In genomic region chr12:74272545-74272944, GRCm38 (mm10) we compare ENCODE assay signal across 27 mouse cellular contexts. TPM values are rescaled to one million over a fixed set of nuclear protein-coding genes. Genes with fewer than 3 reads are reported as not detected.
DNase-seq lines count a peak whose midpoint lies in the region; ATAC-seq and TF ChIP-seq lines count a peak whose summit lies in the region.
"Had no signal": no experiment of that assay in that cellular context is flagged by ENCODE, and none has a peak within 500 bp of the region (broad histone marks: within the 10 kb centered on the region; RNA-seq: fewer than 3 reads in every experiment).

No protein-coding gene starts in this region.

- H3K4me3 ChIP-seq in heart, embryonic 10.5 days, result no peak overlapping the region
- no peak overlapping the region for H3K4me3 ChIP-seq in neural tube, embryonic 13.5 days
- no peak overlapping the region for H3K4me3 ChIP-seq in neural tube, embryonic 15.5 days (replicated peaks)
- H3K4me3 ChIP-seq in gastrocnemius, adult 2 months, result no peak overlapping the region
- H3K4me3 ChIP-seq: embryonic facial prominence, embryonic 10.5 days; embryonic facial prominence, embryonic 12.5 days; forebrain, embryonic 12.5 days had no signal

- DNase-seq in heart, adult 11 months, result peak; percentile 66
- DNase-seq in heart, embryonic 10.5 days (ENCODE audit: low spot score), result no peak
- DNase-seq in R1 (ENCODE audit: low read depth, low spot score), result peak; percentile 10
- DNase-seq in lung, postnatal 10 days, result no peak
- DNase-seq in gastrocnemius, adult 2 months, result no peak
- DNase-seq: adrenal gland, adult 2 months; adrenal gland, postnatal 10 days; adrenal gland, postnatal 36 days; B cell, adult 2 months; cerebellum, adult 11-12 months; cerebellum, adult 2 months; cerebellum, adult 9-10 months; cerebellum, postnatal 10 days; cerebellum, postnatal 25 days had no signal

- no peaks in the 10 kb centered on the region for H3K27me3 ChIP-seq in heart, embryonic 10.5 days (ENCODE audit: insufficient read depth, poor library complexity, severe bottlenecking)
- no peaks in the 10 kb centered on the region for H3K27me3 ChIP-seq in neural tube, embryonic 13.5 days
- no peaks in the 10 kb centered on the region for H3K27me3 ChIP-seq in neural tube, embryonic 15.5 days (replicated peaks)
- H3K27me3 ChIP-seq: CH12.LX; embryonic facial prominence, embryonic 12.5 days; forebrain, embryonic 12.5 days had no signal

- H3K4me2 ChIP-seq in neural tube, embryonic 13.5 days, result peak overlapping the region; percentile 34; the same call in 1 of the 2 replicates
- peak overlapping the region; percentile 40 for H3K4me2 ChIP-seq in neural tube, embryonic 15.5 days
- H3K4me2 ChIP-seq: embryonic facial prominence, embryonic 12.5 days; forebrain, embryonic 12.5 days had no signal

- no peak overlapping the region for H3K27ac ChIP-seq in heart, embryonic 10.5 days
- H3K27ac ChIP-seq in neural tube, embryonic 13.5 days (replicated peaks), result peak overlapping the region; percentile 62
- H3K27ac ChIP-seq in neural tube, embryonic 15.5 days (replicated peaks), result peak overlapping the region; percentile 38
- H3K27ac ChIP-seq in gastrocnemius, adult 2 months, result no peak overlapping the region
- H3K27ac ChIP-seq: embryonic facial prominence, embryonic 10.5 days; embryonic facial prominence, embryonic 12.5 days; forebrain, embryonic 12.5 days had no signal

- H3K4me1 ChIP-seq in heart, embryonic 10.5 days, result no peaks in the 10 kb centered on the region
- H3K4me1 ChIP-seq in neural tube, embryonic 13.5 days (replicated peaks), result 0 out of 2 replicates have a peak, but pooled peaks cover 7% of the 10 kb centered on the region
- peaks cover 12% of the 10 kb centered on the region for H3K4me1 ChIP-seq in neural tube, embryonic 15.5 days
- H3K4me1 ChIP-seq: embryonic facial prominence, embryonic 10.5 days; embryonic facial prominence, embryonic 12.5 days; forebrain, embryonic 12.5 days had no signal

- H3K9ac ChIP-seq in neural tube, embryonic 13.5 days, result no peak overlapping the region
- H3K9ac ChIP-seq in neural tube, embryonic 15.5 days (replicated peaks), result no peak overlapping the region
- H3K9ac ChIP-seq: embryonic facial prominence, embryonic 12.5 days; forebrain, embryonic 12.5 days had no signal

- no peak for TF ChIP-seq CTCF in gastrocnemius, adult 2 months (IDR thresholded peaks at IDR 0.05)

- 85% methylated on average over 17 of the region's 17 CpGs for WGBS in heart, embryonic 10.5 days
- WGBS in neural tube, embryonic 13.5 days, result 57% methylated on average over 17 of the region's 17 CpGs
- 45% methylated on average over 17 of the region's 17 CpGs for WGBS in neural tube, embryonic 15.5 days

- H3K9me3 ChIP-seq in heart, embryonic 10.5 days, result no peaks in the 10 kb centered on the region
- H3K9me3 ChIP-seq in neural tube, embryonic 13.5 days, result no peaks in the 10 kb centered on the region
- H3K9me3 ChIP-seq in neural tube, embryonic 15.5 days (replicated peaks), result no peaks in the 10 kb centered on the region
- H3K9me3 ChIP-seq: embryonic facial prominence, embryonic 10.5 days; embryonic facial prominence, embryonic 12.5 days; forebrain, embryonic 12.5 days had no signal

- intact Hi-C loops in gastrocnemius, adult 2 months (cut with DNase I), result no loop called here

- H3K36me3 ChIP-seq in heart, embryonic 10.5 days, result no peaks in the 10 kb centered on the region
- no peaks in the 10 kb centered on the region for H3K36me3 ChIP-seq in neural tube, embryonic 13.5 days
- H3K36me3 ChIP-seq in neural tube, embryonic 15.5 days, result no peaks in the 10 kb centered on the region
- H3K36me3 ChIP-seq: embryonic facial prominence, embryonic 10.5 days; embryonic facial prominence, embryonic 12.5 days; forebrain, embryonic 12.5 days; G1E had no signal

- ATAC-seq in neural tube, embryonic 13.5 days (ENCODE audit: low read depth), result peak; percentile 79
- peak; percentile 76 for ATAC-seq in neural tube, embryonic 15.5 days (ENCODE audit: low FRiP score)
- ATAC-seq: CD4-positive, CD25-positive, alpha-beta regulatory T cell, adult 4 months; forebrain, embryonic 14.5 days; forebrain, embryonic 16.5 days; Patski had no signal

RNA-seq across cellular contexts. Expression of gene Gm11042, which starts 43.6 kb away (rescaled TPM):
- not detected in 2 replicates for polyA plus RNA-seq in heart, embryonic 10.5 days (2016; fragmentation: Nextera tagmentation; extraction: Ambion mirVana)
- not detected in 2 replicates for polyA plus RNA-seq in neural tube, embryonic 13.5 days (2015; fragmentation: Nextera tagmentation; extraction: Ambion mirVana)
- polyA plus RNA-seq in neural tube, embryonic 15.5 days (2015; fragmentation: Nextera tagmentation; extraction: Ambion mirVana), result not detected in 2 replicates
- not detected for total RNA-seq in gastrocnemius, adult 2 months (2021)
- total RNA-seq: adrenal gland, adult 2 months; adrenal gland, postnatal 10 days; adrenal gland, postnatal 36 days; CH12.LX; G1E had no signal
- polyA plus RNA-seq: adrenal gland, adult 2 months; CD4-positive, CD25-positive, alpha-beta regulatory T cell, adult 4 months; cerebellum, adult 2 months; cortical plate, adult 2 months; embryonic facial prominence, embryonic 10.5 days; embryonic facial prominence, embryonic 12.5 days; embryonic facial prominence, embryonic 14.5 days; forebrain, embryonic 12.5 days; forebrain, embryonic 14.5 days; forebrain, embryonic 16.5 days; G1E; Patski had no signal

Comparison
In these comparisons a context has a peak if more than half of its experiments do, and no peak if none do; other contexts are left out.
1. DNase-seq: peak in heart, adult 11 months (single experiment) and R1 (single experiment); none in heart, embryonic 10.5 days (single experiment), lung, postnatal 10 days (single experiment) and gastrocnemius, adult 2 months (single experiment).
2. H3K27ac ChIP-seq: peak in neural tube, embryonic 13.5 days (single experiment) and neural tube, embryonic 15.5 days (single experiment); none in heart, embryonic 10.5 days (single experiment) and gastrocnemius, adult 2 months (single experiment).